Mouse (Mus musculus) thymus, adult 2 months (tissue): Measurements from ENCODE around the gene Mybpc3.

Experiments used
- CTCF ChIP-seq: fragments of 200-500 bp; IDR thresholded peaks from 2 replicates; pipeline ENCODE4 v1.5.1; 2012; ENCODE audit warnings: mild to moderate bottlenecking, control low read depth, low read length, moderate library complexity, borderline replicate concordance; ENCODE audit not compliant: control insufficient read depth, poor library complexity, insufficient read depth; ENCODE audit errors: extremely low read depth
- POLR2A ChIP-seq: fragments of 200-500 bp; IDR thresholded peaks from 2 replicates; pipeline ENCODE4 v1.6.1; 2012; ENCODE audit warnings: mild to moderate bottlenecking, low read length, control low read depth, moderate library complexity; ENCODE audit not compliant: control insufficient read depth, poor library complexity, insufficient read depth; ENCODE audit errors: extremely low read depth

GRCm38 (mm10) chr2:91160591-91160990 is 42.6 kb downstream of the Mybpc3 start:
- TF ChIP-seq POLR2A (no peak), CTCF (no peak)
